Mouse (Mus musculus): Measurements from ENCODE around the gene Gm37240. TPM values are rescaled to one million over a fixed set of nuclear protein-coding genes. Genes with fewer than 3 reads are reported as not detected.
A peak's percentile ranks its signal among the peaks of the same experiment; 100 is the strongest.

Gene Gm37240
- total and polyA plus RNA-seq, 3 experiments, result 7.4 to 12.2 (median 7.4) TPM

GRCm38 (mm10) chr3:85126970-85127369, 760.3 kb downstream of the Gm37240 start:
- no peak for DNase-seq

DNA sequence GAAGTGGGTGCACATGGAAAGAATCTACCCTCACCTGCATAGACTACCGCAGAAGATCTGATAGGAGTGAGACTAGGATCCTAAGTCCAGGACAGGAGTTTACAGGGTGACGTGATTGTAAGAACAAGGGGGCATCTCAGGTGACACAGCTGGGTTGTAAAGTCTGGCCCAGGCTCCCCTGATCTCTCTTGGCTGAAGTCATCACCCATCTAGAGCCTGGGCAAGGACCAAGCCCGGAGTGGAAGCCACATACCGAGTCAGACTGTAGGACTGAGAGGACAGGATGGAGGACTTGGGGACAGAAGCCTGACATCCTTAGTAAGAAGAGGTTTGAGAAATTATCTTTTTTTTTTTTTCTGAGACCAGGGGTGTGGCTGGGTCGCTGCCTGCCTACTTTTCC, 761.8 kb downstream of the Gm37240 start:
- no peak for DNase-seq

- no peak for DNase-seq
Observed at GRCm38 (mm10) chr3:85124924-85125323, 762.4 kb downstream of the Gm37240 start.

GRCm38 (mm10) chr3:85124410-85124809, 762.9 kb downstream of the Gm37240 start:
- DNase-seq, result no peak

DNA sequence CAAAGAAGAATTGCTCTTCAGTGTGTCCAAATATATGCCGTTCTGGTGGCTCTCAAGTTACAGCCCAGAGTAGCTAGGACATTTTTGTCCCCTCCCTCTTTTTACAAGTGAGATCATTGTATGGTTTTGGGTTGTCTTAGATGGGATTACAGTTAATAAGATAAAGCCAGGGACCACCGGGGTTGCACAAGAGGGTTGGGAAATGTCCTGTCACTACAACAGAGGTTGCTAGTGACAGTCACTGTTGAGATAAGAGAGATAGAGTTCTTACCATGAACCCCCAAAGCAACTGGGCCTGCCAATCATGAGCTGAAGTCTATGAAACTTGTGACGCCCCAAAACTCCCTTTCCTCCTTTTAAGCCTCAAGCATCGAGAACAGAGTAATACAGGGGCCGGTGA, 769.6 kb downstream of the Gm37240 start:
- no peak for DNase-seq

GRCm38 (mm10) chr3:85117014-85117413, 770.3 kb downstream of the Gm37240 start:
- DNase-seq, result no peak

DNA sequence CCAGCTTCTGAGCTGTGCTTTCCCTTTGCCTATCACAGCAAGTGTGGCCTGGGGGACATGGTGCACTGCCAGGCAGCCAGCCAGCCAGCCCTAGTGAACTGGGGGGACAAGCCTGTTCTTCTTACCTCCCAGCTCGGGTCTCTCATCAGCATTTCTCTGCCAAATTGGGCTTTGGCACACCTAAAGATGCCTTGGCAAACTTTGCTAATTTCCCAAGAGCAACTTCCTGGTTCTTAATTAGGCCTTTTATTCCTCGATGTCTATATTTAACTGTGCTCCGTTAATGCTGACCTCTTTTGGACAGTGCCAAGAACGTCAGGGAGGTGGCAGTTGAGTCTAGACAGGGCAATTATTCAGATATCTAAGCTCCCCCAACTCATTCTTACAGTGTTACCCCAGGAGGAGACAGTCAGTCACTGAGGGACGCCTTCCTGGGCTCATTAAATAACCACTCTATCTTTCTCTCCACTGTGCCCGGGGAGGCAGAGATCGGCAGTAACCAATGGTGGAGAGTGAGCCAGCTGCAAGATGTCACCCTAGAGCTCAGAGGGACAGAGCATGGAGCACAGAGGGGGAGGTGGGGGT, 771.3 kb downstream of the Gm37240 start:
- no peak for DNase-seq

GRCm38 (mm10) chr3:85113565-85113964, 773.8 kb downstream of the Gm37240 start:
- DNase-seq, result no peak

DNA sequence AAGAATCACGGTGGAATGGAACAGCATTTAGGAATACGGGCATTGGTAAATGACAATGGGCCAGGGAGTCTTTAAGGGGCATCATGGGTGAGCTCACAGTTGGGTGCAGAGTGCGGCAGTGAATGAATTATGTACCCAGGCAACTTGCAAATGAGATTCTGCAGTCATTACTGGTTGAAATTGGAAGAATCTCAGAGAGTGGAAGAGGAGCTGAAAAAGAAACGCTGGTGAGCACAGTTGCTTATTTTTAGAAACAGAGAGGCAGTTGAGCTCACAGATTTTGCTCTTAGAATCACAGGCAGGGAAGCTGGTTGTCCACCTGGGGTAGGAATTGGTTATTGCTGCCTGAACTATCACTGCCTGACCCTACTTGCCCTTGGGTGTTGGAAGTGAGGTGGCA, 776.6 kb downstream of the Gm37240 start:
- DNase-seq, result no peak

- DNase-seq, result no peak
Observed at GRCm38 (mm10) chr3:85109221-85109620, 778.1 kb downstream of the Gm37240 start.

DNA sequence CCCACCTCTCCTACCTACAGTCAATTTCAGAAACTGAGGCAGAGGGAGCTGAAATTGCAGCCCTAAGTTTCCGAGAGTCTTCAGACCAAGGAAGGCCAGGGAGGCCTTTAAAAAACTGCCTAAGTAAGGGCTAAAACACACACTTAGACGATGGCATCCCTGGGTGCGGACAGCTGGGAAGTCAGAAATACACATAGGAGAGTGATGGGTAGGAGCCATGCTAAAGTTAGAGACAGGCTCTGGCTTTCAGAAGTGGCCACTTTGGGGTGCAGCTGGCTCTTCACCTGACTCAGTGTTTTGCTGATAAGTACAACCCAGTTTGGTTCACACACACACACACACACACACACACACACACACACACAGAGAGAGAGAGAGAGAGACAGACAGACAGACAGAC, 778.9 kb downstream of the Gm37240 start:
- DNase-seq, result no peak

GRCm38 (mm10) chr3:85106956-85107355, 780.4 kb downstream of the Gm37240 start:
- no peak for DNase-seq

- no peak for DNase-seq
Observed at GRCm38 (mm10) chr3:85104301-85104700, 783.0 kb downstream of the Gm37240 start.

- DNase-seq, result no peak
Observed at GRCm38 (mm10) chr3:85080882-85081558, 806.3 kb downstream of the Gm37240 start.

- peak; percentile 82 for DNase-seq
Observed at GRCm38 (mm10) chr3:85064113-85064512, 823.2 kb downstream of the Gm37240 start.

DNA sequence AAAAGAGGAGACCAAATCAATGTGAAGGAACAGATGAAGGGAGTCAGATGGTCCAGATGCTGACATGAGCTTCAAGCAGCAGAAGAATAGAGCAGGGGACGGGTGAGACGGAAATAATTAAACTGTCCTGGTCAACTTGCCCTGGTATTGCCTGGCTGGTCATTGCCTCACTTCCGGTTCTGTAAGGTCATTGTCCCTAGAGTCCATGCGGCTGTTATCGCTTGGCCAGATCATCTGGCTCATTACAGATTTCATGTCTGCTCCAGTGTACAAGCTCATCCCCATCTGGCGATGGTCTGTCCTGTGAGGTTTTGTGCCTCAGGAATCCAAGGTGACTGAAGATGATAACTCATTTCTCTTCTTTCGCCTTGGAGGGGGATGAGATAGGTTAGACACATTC, 827.2 kb downstream of the Gm37240 start:
- no peak for DNase-seq

DNA sequence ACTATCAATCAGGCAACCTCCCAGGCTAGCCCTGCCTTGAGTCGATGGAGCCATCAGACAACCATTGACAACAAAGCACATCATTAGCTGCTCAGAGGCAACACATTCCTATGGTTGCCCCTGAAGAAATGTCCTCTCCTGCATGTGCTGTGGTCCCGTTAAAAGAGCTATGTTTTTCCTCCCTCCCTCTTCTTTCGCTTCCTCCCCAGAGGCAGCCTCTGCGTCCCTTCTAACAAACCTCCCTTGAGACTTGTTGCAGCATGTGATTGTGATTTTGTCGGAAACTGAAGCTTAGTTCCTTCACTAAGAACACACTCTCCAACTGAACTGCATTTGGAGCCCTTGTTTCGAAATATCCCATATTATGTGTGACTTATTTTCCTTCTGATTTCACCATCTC, 830.1 kb downstream of the Gm37240 start:
- DNase-seq, result no peak

DNA sequence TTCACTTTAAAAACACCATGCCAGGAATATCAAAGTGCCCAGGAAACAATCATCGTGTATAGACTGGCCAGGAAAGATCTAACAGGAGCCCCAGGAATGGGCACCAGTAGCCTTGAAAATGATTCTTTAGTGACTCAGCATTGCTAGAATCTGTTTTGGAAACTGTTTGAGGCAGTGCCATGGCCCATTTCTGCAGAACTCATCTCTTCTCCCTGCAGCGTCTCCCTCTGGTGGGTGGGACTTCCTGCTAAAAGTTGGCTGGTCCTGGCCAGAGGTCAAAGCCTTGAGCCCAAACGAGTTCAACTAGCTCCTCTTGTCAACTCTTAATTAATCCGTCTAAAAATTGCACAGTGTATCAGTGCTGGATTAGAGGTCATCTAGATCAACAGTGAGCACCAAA, 833.8 kb downstream of the Gm37240 start:
- peak; percentile 80 for DNase-seq

- peak; percentile 26 for DNase-seq
Observed at GRCm38 (mm10) chr3:85052196-85052595, 835.1 kb downstream of the Gm37240 start.

GRCm38 (mm10) chr3:85048569-85048968, 838.7 kb downstream of the Gm37240 start:
- no peak for DNase-seq

DNA sequence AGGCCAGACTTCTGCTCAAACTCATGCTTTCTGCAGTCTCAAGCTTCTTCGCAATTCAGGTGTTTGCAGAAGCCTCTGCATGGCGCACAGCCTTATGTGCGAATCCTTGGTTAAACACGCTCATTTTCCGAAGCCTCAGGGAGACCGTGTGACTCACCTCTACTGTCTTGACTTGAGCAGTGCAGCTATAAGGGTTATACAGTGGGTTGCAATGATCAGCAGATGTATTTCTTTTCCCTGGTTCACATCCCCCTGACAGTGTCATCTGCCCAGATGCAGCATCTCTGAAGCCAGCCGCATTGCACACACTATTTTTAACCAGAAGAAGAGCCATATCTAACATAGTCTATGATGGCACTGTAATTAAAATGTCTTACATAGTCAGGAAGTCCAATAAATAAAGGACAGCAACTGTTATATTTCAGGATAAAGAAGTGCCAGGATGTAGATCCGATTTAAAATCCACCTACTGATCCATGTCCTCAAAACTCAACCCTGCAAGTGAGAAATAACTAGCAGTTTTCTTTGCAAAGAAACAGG, 843.6 kb downstream of the Gm37240 start:
- no peak for DNase-seq

- DNase-seq, result no peak
Observed at GRCm38 (mm10) chr3:85042126-85042525, 845.2 kb downstream of the Gm37240 start.

DNA sequence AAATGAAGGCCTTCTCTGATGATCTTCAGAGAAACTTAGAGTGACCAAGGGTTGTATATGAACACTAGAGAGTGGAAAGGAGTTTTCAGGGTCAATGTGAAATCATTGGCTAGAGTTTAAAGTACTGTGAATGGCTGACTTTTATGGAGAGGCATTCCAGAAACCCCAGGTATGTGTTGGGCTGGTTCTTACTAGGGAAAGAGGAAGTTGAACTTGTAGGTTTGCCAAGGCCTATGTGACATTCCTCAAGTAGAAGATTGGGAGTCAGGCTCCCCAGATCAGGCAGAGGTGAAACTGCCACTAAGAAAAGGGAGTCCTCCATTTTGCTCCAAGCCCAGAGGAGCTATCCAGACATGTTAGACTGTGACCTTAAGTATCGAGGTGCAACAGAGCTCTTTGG, 858.2 kb downstream of the Gm37240 start:
- DNase-seq, result no peak
